Mouse (Mus musculus) B cell, adult 2 months (primary cell): Measurements from ENCODE around the gene Ctnnd2.

ENCODE experiments used
- DNase-seq, 2 experiments: peaks; one replicate each; pipeline ENCODE4 v3.0.0; 2022

Ctnnd2 gene

GRCm38 (mm10) chr15:31006050-31006824 is 833.8 kb downstream of the Ctnnd2 start:
- DNase-seq, result no peak

- no peak for DNase-seq
These were observed 834.4 kb downstream of the Ctnnd2 start for GRCm38 (mm10) chr15:31006825-31007157.

GRCm38 (mm10) chr15:31008594-31008993 is 836.2 kb downstream of the Ctnnd2 start:
- no peak for DNase-seq

GRCm38 (mm10) chr15:31020769-31021168 is 848.4 kb downstream of the Ctnnd2 start:
- no peak for DNase-seq

- DNase-seq, result no peak
These were observed 849.6 kb downstream of the Ctnnd2 start for GRCm38 (mm10) chr15:31022012-31022411.

- no peak for DNase-seq
These were observed 850.1 kb downstream of the Ctnnd2 start for GRCm38 (mm10) chr15:31022497-31022896.

GRCm38 (mm10) chr15:31023766-31024165 is 851.4 kb downstream of the Ctnnd2 start:
- DNase-seq, result no peak

GRCm38 (mm10) chr15:31027448-31028230 is 855.2 kb downstream of the Ctnnd2 start:
- DNase-seq, result no peak

- DNase-seq, result no peak
These were observed 872.6 kb downstream of the Ctnnd2 start for GRCm38 (mm10) chr15:31044983-31045382.

- DNase-seq, result no peak
These were observed 879.1 kb downstream of the Ctnnd2 start for GRCm38 (mm10) chr15:31051496-31051895.

GRCm38 (mm10) chr15:31056145-31056544 is 883.8 kb downstream of the Ctnnd2 start:
- no peak for DNase-seq

GRCm38 (mm10) chr15:31058315-31058714 is 885.9 kb downstream of the Ctnnd2 start:
- DNase-seq, result no peak

- no peak for DNase-seq
These were observed 891.3 kb downstream of the Ctnnd2 start for GRCm38 (mm10) chr15:31063734-31064133.

- no peak for DNase-seq
These were observed 895.7 kb downstream of the Ctnnd2 start for GRCm38 (mm10) chr15:31068127-31068526.

GRCm38 (mm10) chr15:31070311-31070710 is 897.9 kb downstream of the Ctnnd2 start:
- DNase-seq, result no peak
